Mouse (Mus musculus) urinary bladder, adult 18-20 months (tissue): ENCODE data around the gene Zfp784.

Source experiments
- DNase-seq, 2 experiments: peaks; one replicate each; pipeline ENCODE4 v3.0.0; 2022; ENCODE audit warnings: low spot score in 2 of 2, mixed read lengths in 2 of 2

The Zfp784 gene

GRCm38 (mm10) chr7:5057804-5058203 lies 19.6 kb upstream of the Zfp784 start:
- DNase-seq: no peak

DNA sequence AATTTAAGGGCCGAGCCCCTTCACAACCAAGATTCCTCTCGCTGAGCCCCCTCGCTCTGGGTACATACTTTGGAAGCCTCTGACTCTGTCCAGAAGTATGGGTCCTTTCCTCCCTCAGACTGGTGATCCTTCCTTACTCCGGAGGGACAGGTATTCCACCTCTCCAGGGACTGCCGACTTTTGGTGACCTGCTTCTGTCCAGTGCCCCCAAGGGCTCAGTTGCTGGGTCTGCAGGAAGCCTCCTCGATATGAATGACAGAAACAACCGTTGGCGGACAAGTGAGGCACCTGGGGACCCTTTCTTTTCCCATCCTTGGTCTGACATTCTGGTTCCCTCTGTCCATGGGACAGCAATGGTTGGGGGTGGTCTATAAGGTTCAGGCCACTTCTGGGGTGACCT lies 19.1 kb upstream of the Zfp784 start:
- no peak for DNase-seq

DNA sequence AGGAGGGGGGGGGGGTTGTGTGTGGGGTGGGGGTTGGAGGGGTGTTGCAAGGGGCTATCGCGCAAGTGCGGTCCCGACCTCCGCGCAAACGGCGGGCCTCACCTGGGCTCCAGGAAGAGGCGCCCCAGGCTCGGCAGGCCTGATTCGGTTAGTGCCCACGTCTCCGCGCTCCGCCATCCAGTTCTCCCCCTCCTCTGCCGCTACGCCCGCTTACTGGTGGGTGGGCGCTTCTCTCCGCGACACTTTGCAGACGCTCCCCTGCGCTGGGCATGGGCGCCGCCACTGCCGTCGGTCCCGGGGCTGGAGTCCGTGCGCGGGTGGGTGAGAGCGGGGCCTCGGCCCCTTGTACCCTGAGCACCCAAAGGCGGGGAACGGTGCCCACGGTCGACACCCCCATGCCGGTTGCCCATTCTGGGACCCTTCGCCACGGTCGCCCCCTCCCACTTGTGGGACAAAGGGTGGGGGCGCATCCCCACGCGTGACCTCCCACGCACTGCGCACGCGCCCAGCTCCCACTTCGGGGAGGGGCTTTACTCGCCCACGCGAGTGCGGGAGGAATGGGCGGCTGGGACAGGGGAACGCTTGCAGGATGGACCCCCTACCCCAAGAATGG lies 18.5 kb upstream of the Zfp784 start:
- DNase-seq: no peak

DNA sequence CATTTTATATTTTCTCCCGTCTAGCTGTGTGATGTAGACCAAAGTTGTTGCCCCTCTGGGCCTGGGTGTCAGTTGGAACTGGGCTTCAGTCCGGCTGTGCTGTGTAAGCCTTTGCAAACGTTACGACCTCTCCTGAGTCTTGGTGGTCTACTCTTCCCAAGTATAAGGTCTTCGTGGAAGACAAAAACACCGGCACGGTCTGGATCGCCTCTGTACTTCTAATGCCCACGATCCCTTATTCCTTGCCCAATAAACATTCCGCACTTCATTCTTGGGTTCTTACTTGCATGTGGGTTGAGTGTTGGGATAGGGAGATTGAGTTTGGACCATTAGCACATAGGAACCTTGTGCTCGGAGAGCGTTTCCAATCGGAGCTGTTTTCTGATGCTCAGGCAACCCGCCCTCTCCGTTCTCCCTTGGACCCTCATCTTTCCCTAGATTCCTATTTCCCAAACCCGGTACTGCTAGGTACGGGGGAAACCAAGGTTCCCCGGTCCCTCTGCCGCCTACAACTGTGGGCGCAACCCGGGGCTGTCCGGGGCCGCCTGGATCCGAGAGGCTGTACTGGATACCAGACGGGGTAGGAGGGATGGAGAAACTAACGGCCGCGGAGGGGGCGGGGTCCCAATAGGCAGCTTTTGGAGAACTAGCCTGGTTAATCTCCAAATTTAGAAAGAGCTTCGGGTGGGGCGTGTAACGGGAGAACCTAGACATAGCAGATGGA lies 15.4 kb upstream of the Zfp784 start:
- DNase-seq: no peak

DNA sequence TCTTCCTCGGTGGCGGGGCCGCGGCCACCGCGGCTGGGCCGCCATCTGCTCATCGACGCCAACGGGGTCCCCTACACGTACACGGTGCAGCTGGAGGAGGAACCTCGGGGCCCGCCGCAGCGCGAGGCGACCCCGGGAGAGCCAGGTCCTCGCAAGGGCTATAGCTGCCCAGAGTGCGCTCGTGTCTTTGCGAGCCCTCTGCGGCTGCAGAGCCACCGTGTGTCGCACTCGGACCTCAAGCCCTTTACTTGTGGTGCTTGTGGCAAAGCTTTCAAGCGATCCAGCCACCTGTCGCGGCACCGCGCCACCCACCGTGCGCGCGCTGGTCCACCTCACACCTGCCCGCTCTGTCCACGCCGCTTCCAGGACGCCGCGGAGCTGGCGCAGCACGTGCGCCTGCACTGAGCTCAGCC lies 14.7 kb upstream of the Zfp784 start:
- DNase-seq: no peak

GRCm38 (mm10) chr7:5052438-5052837 lies 14.2 kb upstream of the Zfp784 start:
- no peak for DNase-seq

DNA sequence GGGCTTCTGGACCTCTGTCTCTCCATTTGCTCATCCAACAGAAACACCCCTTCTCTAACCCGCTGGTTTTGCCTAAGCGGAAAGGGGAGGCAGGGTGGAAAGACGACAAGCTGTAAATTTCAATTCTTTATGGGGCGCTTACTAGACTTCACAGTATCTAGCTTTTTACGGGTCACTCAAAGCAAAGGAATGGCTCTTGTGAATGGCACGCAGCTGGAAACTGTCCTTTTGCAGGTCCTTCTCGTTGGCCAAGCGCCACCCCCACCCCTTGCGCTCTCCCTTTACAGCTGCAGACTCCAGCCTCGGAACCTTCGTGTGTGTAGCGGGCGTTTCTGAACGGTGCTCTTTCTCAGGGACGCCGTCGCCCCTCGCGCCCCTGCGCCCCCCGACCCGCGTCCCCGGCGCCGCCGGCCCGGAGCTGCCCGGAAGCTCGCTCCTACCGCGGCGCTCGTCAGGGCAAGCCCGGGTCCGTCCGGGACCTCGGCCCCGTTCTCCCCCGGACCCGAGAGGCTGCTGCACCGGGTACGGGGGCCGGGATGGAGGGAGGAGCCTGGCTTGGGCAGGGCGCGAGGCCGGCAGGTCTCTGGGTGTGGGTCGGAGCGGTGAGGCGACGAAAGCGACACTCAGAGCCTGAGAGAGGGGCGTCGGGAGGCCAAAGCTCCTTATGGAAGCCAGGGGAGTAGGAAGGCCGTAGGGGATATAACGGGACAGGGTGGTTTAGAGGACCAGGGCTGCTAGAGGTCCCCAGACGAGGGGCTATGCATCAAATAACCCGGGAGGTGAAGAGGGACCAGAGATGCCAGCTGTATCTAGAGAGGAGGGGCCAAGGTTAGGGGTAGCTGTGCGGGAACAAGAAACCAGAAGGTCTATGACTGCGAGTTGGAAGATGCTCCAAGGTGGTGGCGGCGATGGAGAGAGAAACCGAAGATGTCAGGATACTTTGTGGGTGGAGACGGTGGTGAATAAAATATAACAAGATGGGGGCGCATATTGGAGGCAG lies 13.2 kb upstream of the Zfp784 start, which contains the start of gene Zfp580:
Zfp580 (plus strand) TSS at position 346 of the 1,000 bp plus-strand sequence.
- peak; percentile 41 to 67 for DNase-seq

- no peak for DNase-seq
Observed at GRCm38 (mm10) chr7:5047313-5047712, 9.1 kb upstream of the Zfp784 start.

- no peak for DNase-seq
Observed at GRCm38 (mm10) chr7:5046112-5046511, 7.9 kb upstream of the Zfp784 start.

- DNase-seq: no peak
Observed at GRCm38 (mm10) chr7:5044981-5045380, 6.7 kb upstream of the Zfp784 start.

DNA sequence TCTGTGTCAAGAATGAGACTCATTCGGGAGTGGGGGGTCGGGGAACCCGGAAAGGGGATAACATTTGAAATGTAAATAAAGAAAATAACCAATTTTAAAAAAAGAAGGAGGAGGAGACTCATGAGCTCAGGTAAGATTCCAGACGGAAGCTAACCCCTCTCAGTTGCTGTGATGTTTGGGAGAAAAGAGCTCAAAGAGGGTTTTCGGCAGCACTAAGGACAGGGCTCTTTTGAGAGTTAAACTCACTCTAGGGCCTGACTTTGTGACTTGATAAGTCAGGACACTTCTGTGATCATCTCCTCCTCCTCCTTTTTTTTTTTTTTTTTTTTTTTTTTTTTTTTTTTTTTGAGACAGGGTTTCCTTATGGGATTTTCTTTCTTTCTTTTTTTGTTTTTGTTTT lies 694 bp upstream of the Zfp784 start:
- DNase-seq: no peak

DNA sequence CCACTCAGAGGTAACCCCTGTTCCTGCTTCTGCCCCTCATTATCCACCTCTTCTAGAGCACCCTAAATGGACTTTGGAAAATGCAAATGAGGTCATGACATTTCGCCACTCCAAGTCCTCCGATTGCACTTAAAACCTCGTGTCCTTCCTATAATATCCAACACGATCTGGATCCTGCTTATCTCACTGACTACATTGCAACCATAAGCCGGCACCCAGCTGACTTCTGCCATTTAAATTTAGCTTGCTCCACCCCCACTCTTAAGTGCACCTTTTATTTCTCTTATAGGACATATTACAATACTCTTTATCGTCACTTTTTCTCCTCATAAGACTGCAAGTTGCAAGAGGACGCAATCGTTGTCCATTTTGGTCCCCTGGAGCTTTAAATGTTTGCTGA lies 779 bp downstream of the Zfp784 start:
- no peak for DNase-seq

GRCm38 (mm10) chr7:5037026-5037425 lies 1.2 kb downstream of the Zfp784 start:
- DNase-seq: no peak

DNA sequence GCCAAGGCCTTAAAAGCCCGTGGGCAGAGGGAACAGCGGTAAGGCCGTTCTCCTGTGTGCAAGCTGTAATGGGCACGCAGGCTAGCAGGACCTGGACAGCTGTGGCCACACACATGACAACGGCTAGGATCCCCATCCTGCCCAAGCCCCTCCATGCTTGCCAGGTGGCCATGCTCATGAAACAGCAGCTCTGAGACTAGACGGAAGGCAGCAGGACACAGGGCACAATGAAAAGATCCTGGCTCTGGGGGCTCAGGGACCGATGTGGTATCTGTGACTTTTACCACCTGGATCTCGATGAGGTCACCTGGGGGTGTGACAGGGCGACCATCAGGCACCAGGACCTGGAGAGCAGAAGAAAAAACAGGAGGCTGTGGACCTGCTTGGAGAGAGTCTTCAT lies 2.1 kb downstream of the Zfp784 start:
- no peak for DNase-seq

DNA sequence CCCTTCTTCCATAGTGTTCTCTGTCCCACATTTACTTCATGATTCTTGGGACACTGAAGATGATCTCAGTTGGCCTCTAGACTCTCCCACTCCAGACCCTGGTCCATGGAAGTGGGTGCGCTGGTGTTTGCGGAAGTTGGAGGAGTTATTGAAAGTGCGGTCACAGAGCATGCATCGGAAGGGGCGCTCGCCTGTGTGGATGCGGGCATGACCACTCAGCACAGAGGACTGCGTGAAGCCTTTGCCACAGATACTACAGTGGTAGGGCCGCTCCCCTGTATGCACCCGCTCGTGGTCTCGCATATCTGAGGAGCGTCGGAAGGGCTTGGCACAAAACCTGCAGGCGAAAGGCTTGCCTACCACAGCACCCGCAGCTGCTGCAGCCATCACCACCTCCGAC lies 2.6 kb downstream of the Zfp784 start:
- DNase-seq: no peak

DNA sequence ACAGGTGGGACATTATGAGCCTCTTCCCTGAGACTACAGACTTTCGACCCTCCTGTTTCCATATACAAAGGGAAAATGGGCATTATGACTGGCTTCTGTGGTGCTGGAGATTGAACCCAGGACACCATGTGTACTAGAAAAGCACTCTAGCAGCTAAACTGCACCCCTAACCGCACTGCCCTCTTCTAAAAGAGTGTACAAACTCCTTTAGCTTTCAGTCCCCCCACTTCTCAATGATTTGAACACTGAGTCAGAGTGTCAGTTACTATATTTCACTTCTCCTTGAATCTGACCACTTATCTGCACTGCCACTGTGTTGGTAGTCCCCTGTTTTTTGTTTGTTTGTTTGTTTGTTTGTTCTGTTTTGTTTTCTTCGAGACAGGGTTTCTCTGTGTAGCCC lies 4.4 kb downstream of the Zfp784 start, which contains the start of gene 4632433K11Rik:
4632433K11Rik (plus strand) TSS at position 301 of the 400 bp plus-strand sequence.
- DNase-seq: no peak

- no peak for DNase-seq
Observed at GRCm38 (mm10) chr7:5031496-5031895, 6.8 kb downstream of the Zfp784 start.

- no peak for DNase-seq
Observed at GRCm38 (mm10) chr7:5030554-5031275, 7.5 kb downstream of the Zfp784 start.

DNA sequence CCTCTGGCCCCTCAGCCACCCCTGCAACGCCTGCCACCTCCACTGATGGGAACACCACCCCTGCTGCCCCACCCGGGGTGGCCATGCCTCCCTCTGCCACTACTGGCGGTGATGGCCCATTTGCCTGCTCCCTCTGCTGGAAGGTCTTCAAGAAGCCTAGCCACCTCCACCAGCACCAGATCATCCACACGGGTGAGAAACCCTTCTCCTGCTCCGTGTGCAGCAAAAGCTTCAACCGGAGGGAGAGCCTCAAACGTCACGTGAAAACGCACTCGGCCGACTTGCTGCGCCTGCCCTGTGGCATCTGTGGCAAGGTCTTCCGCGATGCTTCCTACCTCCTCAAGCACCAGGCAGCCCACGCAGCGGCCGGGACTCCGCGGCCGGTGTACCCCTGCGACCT lies 8.3 kb downstream of the Zfp784 start:
- DNase-seq: no peak

DNA sequence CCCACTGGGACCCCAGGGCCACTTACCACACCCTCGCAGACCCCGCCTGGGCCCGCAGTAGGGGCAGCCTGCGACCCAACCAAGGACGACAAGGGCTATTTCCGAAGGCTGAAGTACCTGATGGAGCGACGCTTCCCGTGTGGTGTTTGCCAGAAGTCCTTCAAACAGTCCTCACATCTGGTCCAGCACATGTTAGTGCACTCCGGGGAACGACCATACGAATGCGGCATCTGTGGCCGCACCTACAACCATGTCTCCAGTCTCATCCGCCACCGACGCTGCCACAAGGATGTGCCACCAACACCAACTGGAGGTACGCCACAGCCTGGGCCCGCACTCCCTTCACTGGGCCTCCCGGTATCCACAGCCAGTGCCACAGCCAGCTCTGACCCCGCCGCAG lies 8.7 kb downstream of the Zfp784 start:
- DNase-seq: no peak

GRCm38 (mm10) chr7:5021197-5021596 lies 17.0 kb downstream of the Zfp784 start:
- DNase-seq: no peak

DNA sequence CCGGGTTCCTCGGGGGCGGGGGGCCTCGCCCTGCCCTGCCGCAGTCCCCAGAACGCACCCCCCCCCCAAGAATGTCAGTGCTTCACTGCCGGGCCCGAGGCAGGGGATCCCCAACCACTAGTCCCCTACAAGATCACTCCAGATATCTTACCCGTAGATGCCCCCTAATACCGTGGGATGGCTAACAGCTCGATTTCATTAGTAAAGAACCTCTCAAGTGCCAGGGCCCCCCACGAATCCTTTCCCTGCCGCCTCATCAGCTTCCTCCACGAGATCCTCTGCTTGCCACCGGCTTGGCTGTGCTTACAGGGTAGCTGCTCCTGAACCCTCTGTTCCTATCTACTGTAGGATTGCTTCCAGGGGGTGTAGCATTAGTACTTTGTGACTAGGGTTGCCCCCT lies 17.6 kb downstream of the Zfp784 start:
- DNase-seq: no peak
